Mouse (Mus musculus): ENCODE data around the gene Lima1.
"Not testable (repeated sequence)": the region's sequence is repeated elsewhere in the genome, so short reads cannot be mapped to it uniquely, and the experiment has no call there.

The Lima1 gene

GRCm38 (mm10) chr15:99803186-99803644, 72.0 kb downstream of the Lima1 start:
- DNase-seq (ENCODE audit: low read depth, low spot score), result no peak

GRCm38 (mm10) chr15:99801885-99802572, 73.2 kb downstream of the Lima1 start:
- no peak for DNase-seq (ENCODE audit: low read depth, low spot score)

GRCm38 (mm10) chr15:99799706-99800105, 75.5 kb downstream of the Lima1 start:
- DNase-seq (ENCODE audit: low read depth, low spot score), result no peak

GRCm38 (mm10) chr15:99797898-99798297, 77.4 kb downstream of the Lima1 start:
- DNase-seq (ENCODE audit: low read depth, low spot score), result no peak

GRCm38 (mm10) chr15:99796735-99797134, 78.5 kb downstream of the Lima1 start:
- DNase-seq (ENCODE audit: low read depth, low spot score), result no peak

GRCm38 (mm10) chr15:99796066-99796465, 79.2 kb downstream of the Lima1 start:
- DNase-seq (ENCODE audit: low read depth, low spot score), result no peak

GRCm38 (mm10) chr15:99792221-99792815, 82.9 kb downstream of the Lima1 start:
- no peak for DNase-seq (ENCODE audit: low read depth, low spot score)

- DNase-seq (ENCODE audit: low read depth, low spot score), result no peak
Observed at GRCm38 (mm10) chr15:99791003-99791402, 84.3 kb downstream of the Lima1 start.

GRCm38 (mm10) chr15:99790464-99790863, 84.8 kb downstream of the Lima1 start:
- DNase-seq (ENCODE audit: low read depth, low spot score), result peak; percentile 85

GRCm38 (mm10) chr15:99787625-99788120, 87.6 kb downstream of the Lima1 start:
- peak; percentile 61 for DNase-seq (ENCODE audit: low read depth, low spot score)

GRCm38 (mm10) chr15:99778677-99779335, 96.5 kb downstream of the Lima1 start:
- no peak for DNase-seq (ENCODE audit: low read depth, low spot score)

GRCm38 (mm10) chr15:99778148-99778547, 97.1 kb downstream of the Lima1 start:
- no peak for DNase-seq (ENCODE audit: low read depth, low spot score)

GRCm38 (mm10) chr15:99772925-99773324, 102.3 kb downstream of the Lima1 start:
- no peak for DNase-seq (ENCODE audit: low read depth, low spot score)

GRCm38 (mm10) chr15:99772881-99772924, 102.6 kb downstream of the Lima1 start, which contains the start of gene Cers5:
Cers5 (minus strand) TSS chr15:99772885.
- not testable (repeated sequence) for DNase-seq (ENCODE audit: low read depth, low spot score)

- peak; percentile 68 for DNase-seq (ENCODE audit: low read depth, low spot score)
Observed at GRCm38 (mm10) chr15:99772277-99772880, 102.9 kb downstream of the Lima1 start.

- peak; percentile 29 for DNase-seq (ENCODE audit: low read depth, low spot score)
Observed at GRCm38 (mm10) chr15:99771601-99772276, 103.5 kb downstream of the Lima1 start.

- DNase-seq (ENCODE audit: low read depth, low spot score), result peak; percentile 9
Observed at GRCm38 (mm10) chr15:99771004-99771500, 104.2 kb downstream of the Lima1 start.

GRCm38 (mm10) chr15:99768761-99769160, 106.5 kb downstream of the Lima1 start:
- DNase-seq (ENCODE audit: low read depth, low spot score), result no peak

GRCm38 (mm10) chr15:99767467-99767866, 107.8 kb downstream of the Lima1 start:
- no peak for DNase-seq (ENCODE audit: low read depth, low spot score)

GRCm38 (mm10) chr15:99754204-99754603, 121.1 kb downstream of the Lima1 start:
- no peak for DNase-seq (ENCODE audit: low read depth, low spot score)

- DNase-seq (ENCODE audit: low read depth, low spot score), result no peak
Observed at GRCm38 (mm10) chr15:99740229-99740628, 135.0 kb downstream of the Lima1 start.

- DNase-seq (ENCODE audit: low read depth, low spot score), result no peak
Observed at GRCm38 (mm10) chr15:99736675-99737074, 138.6 kb downstream of the Lima1 start.

Data from telencephalon, adult 2 months (tissue).